Mouse (Mus musculus) midbrain, embryonic 15.5 days (tissue): Measurements from ENCODE around the gene Trim75. TPM values are rescaled to one million over a fixed set of nuclear protein-coding genes. Genes with fewer than 3 reads are reported as not detected.

ENCODE experiments used
- ATAC-seq: fragments of 200-750 bp; cut with Nextera tagmentation; replicated peaks from 2 replicates; pipeline ENCODE4 v1.8.0; 2017; ENCODE audit warnings: moderate TSS enrichment
- H3K27ac ChIP-seq: fragments of 300-500 bp; sonication (generic); 2 replicates; pipeline ENCODE4 v1.5.1; 2015; ENCODE audit warnings: mild to moderate bottlenecking, inconsistent platforms
- H3K27me3 ChIP-seq: fragments of 300-500 bp; sonication (generic); replicated peaks from 2 replicates; pipeline ENCODE4 v1.6.1; 2015; ENCODE audit warnings: inconsistent platforms
- H3K36me3 ChIP-seq: fragments of 300-500 bp; sonication (generic); replicated peaks from 2 replicates; pipeline ENCODE4 v1.6.1; 2015; ENCODE audit warnings: inconsistent platforms
- H3K4me1 ChIP-seq: fragments of 300-500 bp; sonication (generic); 2 replicates; pipeline ENCODE4 v1.6.1; 2015; ENCODE audit warnings: inconsistent platforms
- H3K4me2 ChIP-seq: fragments of 300-500 bp; sonication (generic); 2 replicates; pipeline ENCODE4 v1.6.1; 2015; ENCODE audit warnings: inconsistent platforms, mild to moderate bottlenecking, moderate library complexity
- H3K4me3 ChIP-seq: fragments of 300-500 bp; sonication (generic); 2 replicates; pipeline ENCODE4 v1.5.1; 2015; ENCODE audit warnings: mild to moderate bottlenecking, inconsistent platforms
- H3K9ac ChIP-seq: fragments of 300-500 bp; sonication (generic); 2 replicates; pipeline ENCODE4 v1.6.1; 2015; ENCODE audit warnings: mild to moderate bottlenecking, inconsistent platforms
- H3K9me3 ChIP-seq: fragments of 300-500 bp; sonication (generic); 2 replicates; pipeline ENCODE4 v1.6.1; 2016; ENCODE audit warnings: inconsistent platforms
- WGBS: fragments of 180-500 bp; shearing (Covaris S2); methylation state at CpG from one replicate; pipeline ENCODE4 v1.1.7; 2015; ENCODE audit warnings: mixed read lengths; 5-methylcytosine and 5-hydroxymethylcytosine counted together
- polyA plus RNA-seq: library from polyadenylated mRNA; unstranded; fragments of >200 nt; fragmentation: Nextera tagmentation; extraction: Ambion mirVana; gene quantifications from 2 replicates; pipeline ENCODE4 v1.2.1, GENCODE M21; 2015

The Trim75 gene
- polyA plus RNA-seq, 1 experiment from 2014 or later: 0.18 TPM

- peak; percentile 28 for ATAC-seq
Observed at GRCm38 (mm10) chr8:64941019-64941418, 46.6 kb downstream of the Trim75 start.

GRCm38 (mm10) chr8:64934997-64935396 is 52.6 kb downstream of the Trim75 start:
- Histone ChIP-seq H3K4me2 (no peak overlapping the region), H3K9me3 (no peaks in the 10 kb centered on the region), H3K36me3 (no peaks in the 10 kb centered on the region), H3K4me3 (no peak overlapping the region), H3K27ac (no peak overlapping the region), H3K4me1 (no peaks in the 10 kb centered on the region), H3K9ac (no peak overlapping the region), H3K27me3 (no peaks in the 10 kb centered on the region)
- WGBS: 75% methylated on average over 3 of the region's 3 CpGs
- ATAC-seq: no peak

More at GRCm38 (mm10) chr8:64941019-64941418, 46.6 kb downstream of the Trim75 start:
- Histone ChIP-seq H3K4me1 (peaks cover 11% of the 10 kb centered on the region), H3K9me3 (no peaks in the 10 kb centered on the region), H3K9ac (no peak overlapping the region), H3K36me3 (no peaks in the 10 kb centered on the region), H3K4me3 (no peak overlapping the region), H3K4me2 (no peak overlapping the region), H3K27me3 (no peaks in the 10 kb centered on the region), H3K27ac (no peak overlapping the region)
- 78% methylated on average over 8 of the region's 8 CpGs for WGBS

Other genes with a start within 250 kb of the Trim75 start
- gene Klhl2, start 137.8 kb downstream of the Trim75 start, polyA plus RNA-seq: 43.4 and 43.8 TPM in 2 replicates
- 25.0 and 26.8 TPM in 2 replicates for gene Tmem192, start 40.6 kb downstream of the Trim75 start, polyA plus RNA-seq
- gene Trim61, start 30.7 kb upstream of the Trim75 start, polyA plus RNA-seq: not detected in 2 replicates
- not detected in 2 replicates for gene Trim60, start 30.8 kb upstream of the Trim75 start, polyA plus RNA-seq
- 0.84 and 1.0 TPM in 2 replicates for gene Apela, start 49.5 kb upstream of the Trim75 start, polyA plus RNA-seq
- gene Gm10663, start 87.2 kb upstream of the Trim75 start, polyA plus RNA-seq: not detected in 2 replicates
- 0.14 TPM in 1 of 2 replicates, not detected in the other for gene BC030870, start 141.7 kb upstream of the Trim75 start, polyA plus RNA-seq